Mouse (Mus musculus) ovary, postnatal 10 days (tissue): ENCODE results near the gene Pde9a.
A peak's percentile ranks its signal among the peaks of the same experiment; 100 is the strongest.
"Not testable (repeated sequence)": the region's sequence is repeated elsewhere in the genome, so short reads cannot be mapped to it uniquely, and the experiment has no call there.

Experiments used
- DNase-seq: peaks from one replicate; pipeline ENCODE4 v3.0.0; 2022; ENCODE audit warnings: low spot score

The Pde9a gene

DNA sequence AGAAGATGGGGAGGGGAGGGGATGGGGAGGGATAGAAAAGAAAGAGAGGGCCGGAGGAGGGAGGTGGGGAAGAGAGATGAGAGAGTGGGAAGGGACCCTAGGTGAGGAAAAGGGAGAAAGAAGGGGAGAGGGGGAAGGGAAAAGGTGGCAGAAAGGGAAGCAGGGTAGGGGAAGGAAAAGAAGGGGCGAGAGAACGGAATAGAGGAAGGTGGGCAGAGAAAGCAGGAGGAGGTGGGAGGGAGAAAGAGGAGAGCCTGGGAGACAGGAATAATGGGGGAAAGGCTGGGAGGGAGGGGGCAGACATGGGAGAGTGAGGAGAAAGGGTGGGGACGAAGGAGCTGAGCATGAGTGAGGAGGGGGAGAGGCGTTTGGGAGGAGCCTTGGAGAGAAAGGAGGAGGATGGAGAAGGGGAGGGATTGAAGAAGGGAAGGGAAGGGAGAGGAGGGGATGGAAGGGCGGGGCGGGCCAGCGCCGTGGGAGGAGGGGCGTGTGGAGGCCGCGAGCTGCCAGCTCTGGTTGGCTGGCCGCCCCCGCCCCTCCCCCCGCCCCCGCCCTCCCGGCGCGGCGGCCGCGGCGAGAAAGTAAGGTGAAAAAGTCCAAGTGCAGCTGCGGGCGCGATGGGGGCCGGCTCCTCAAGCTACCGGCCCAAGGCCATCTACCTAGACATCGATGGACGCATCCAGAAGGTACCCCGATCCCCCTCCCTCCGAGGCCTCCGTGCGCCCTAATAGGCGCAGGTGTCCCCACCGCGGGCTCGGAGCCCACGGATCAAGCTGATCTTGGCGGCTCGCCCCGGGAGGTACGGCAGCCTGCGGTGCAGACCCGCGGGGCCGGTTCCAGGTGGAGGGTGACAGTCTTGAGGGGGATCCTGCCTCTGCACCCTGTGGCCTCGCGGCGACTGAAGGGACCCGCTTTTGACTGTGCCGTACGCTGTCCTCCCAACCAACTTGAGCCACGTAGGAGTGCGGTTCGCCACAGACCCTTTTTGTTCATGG lies at the start of gene Pde9a:
Gene Pde9a (plus strand): TSS at position 540 of the 995 bp plus-strand sequence.
- peak; percentile 14 for DNase-seq

DNA sequence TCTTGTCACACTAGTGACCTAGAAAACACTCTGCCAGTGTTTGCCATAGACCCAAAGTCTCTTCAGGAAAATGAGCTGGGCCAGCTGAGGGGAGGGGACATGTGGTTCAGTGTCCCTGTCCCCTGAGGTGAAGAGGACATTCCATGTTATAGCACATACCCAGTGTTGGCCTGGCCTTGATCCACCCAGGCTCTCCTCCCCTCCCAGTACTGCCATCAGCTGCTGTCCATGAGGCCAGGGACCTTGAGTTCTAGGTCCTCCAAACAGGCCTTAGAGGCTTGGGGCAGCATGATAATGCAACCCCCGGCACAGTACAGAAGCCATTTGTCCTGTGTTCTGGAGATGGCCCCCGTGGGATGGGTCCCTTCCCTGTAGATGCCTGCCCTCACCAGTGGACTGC lies 46.2 kb upstream of the Pde9a start:
- DNase-seq, result no peak

DNA sequence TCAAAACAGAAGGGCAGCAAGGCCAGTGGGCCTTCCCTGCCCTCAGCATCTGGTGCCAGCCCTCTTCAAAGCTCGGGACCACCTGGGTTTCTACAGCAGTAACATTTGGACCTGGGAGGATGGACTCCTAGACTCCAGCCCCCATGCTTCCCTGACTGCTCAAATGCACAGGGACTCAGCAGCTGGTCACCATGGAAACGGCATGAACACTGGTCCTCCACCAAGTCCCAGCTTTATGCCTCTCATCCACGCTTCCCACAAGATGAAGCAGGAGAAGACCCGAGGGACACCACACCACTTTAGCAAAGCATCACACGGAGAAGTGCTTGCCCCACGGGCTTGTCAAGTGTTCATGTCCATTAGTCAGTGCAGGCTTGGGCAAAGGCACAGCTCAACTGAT lies 43.8 kb upstream of the Pde9a start:
- no peak for DNase-seq

GRCm38 (mm10) chr17:31344172-31344801 lies 41.7 kb upstream of the Pde9a start:
- DNase-seq, result peak; percentile 40

GRCm38 (mm10) chr17:31344816-31345215 lies 41.2 kb upstream of the Pde9a start:
- no peak for DNase-seq

DNA sequence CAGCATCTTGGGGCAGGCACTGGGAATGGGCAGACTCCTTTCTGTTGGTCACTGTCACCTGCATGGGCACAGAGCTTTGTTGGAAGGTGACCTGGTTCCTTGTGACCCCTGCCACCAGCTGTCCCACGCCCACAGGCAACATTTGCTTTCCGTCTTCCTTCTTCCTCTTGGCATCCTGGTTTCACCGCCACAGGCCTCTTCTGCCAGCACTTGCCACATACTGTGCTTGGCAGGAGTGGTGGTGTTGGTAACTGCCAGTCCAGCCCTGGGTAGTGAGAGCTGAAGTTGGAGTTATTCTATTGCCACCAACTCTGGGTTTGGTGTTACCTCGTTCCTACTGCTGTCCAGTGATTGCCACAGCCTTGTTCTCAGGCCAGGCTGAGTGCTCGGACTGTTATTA lies 37.9 kb upstream of the Pde9a start:
- no peak for DNase-seq

GRCm38 (mm10) chr17:31349388-31349787 lies 36.6 kb upstream of the Pde9a start:
- DNase-seq, result no peak

DNA sequence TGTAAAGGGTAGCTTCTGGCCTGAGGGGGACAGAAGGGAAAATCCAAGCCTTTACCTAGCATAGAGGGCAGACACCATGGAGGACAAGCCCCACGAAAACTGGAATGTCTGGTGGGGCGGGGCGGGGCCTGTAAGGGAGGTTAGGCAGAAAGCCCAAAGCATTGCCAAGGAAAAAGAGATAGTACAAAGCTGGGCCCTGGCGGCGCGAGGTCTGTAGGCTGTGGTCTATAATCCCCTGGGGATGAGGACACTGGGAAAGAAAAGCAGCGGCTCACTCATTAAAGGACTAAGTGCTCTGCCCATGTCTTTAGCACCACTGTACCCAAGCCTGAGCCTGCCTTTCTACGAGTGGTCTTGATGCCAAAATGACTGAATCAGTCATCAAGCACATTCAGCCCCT lies 34.0 kb upstream of the Pde9a start:
- no peak for DNase-seq

DNA sequence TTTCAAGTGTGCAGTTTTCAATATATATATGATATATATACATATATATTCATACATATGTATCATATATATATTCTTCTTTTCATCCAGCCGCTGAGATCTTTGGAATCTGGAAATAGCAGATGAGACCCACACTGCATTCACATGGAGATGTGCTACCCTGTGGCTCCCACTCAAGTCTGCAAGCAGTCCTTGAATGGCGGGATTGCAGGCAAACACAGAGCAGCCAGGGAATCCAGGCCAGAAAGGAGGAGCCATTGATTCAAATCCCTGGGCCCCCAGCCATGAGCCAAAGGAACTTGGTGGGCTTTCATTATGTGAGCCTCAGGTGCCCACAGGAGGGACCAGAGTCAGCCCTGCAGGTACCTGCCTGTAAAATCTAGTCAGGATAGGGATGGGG lies 32.8 kb upstream of the Pde9a start:
- DNase-seq, result no peak

- DNase-seq, result not testable (repeated sequence)
These were observed 31.3 kb upstream of the Pde9a start for GRCm38 (mm10) chr17:31354684-31355083.

- no peak for DNase-seq
These were observed 30.1 kb upstream of the Pde9a start for GRCm38 (mm10) chr17:31355792-31356502.

GRCm38 (mm10) chr17:31360582-31360981 lies 25.4 kb upstream of the Pde9a start:
- DNase-seq, result no peak

DNA sequence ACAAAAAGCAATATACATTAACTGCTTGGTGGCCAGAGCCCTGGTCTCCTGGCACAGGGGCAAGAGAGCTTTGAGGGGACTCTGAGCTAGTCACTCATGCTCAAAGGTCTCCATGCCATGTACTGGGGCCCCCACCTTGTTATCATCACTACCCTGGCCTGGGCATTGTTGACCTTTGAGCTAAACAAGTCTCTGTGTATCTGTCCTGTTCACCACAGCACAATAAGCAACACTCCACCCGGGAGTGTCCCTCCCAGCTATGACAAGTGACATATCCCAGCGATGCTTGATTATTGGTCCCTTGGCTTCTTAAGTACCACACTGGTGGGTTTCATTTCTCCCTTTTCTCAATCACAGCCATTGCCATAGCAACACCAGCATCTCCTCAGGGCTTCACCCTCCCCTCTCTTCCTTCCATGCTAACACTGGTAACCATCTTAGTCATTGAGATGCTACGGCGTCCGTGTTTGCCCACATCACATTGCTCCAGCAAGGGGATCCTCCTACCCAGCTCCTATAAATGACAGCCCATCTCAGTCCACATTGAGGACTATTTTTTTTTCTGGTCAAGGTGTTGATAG lies 20.3 kb upstream of the Pde9a start:
- DNase-seq, result no peak

DNA sequence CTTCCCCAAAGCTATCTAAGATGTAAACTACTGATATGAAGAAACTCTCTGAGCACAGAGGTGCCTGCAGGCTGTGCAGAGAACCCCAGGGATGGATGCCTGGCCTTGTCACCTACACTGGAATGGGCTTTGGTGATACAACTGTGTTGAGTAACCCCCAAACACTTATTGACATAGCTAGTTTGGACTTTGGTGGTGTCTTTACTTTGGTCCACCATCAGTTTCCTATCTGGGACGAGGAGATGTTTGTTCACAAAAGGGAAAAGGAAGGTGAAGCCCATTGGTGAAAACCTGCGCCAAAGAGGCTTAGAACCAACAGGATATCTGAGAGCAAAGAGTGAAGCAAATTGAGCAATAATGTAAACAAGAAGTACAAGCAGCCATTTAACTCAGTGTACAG lies 15.8 kb upstream of the Pde9a start:
- DNase-seq, result no peak

GRCm38 (mm10) chr17:31370931-31371330 lies 15.1 kb upstream of the Pde9a start:
- DNase-seq, result no peak

- DNase-seq, result peak; percentile 31
These were observed 8.0 kb upstream of the Pde9a start for GRCm38 (mm10) chr17:31377961-31378360.

- no peak for DNase-seq
These were observed 7.6 kb upstream of the Pde9a start for GRCm38 (mm10) chr17:31378361-31378761.

DNA sequence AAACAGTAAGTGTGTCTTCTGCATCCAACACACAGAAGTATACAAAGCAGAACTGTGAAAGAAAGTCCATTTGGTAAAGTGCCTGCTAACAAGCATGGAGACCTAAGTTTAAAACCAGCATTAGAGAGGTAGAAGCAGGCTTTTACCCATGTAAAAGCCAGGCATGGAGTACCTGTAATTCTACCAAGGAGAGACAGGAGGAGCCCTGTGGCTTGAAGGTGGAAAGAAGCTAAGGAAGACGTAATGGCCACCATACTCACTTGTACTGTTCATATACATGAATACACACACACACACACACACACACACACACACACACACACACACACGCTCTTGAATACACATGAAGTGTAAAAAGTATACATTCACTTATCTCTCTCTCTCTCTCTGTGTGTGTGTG lies 6.9 kb upstream of the Pde9a start:
- DNase-seq, result no peak

- no peak for DNase-seq
These were observed 6.1 kb upstream of the Pde9a start for GRCm38 (mm10) chr17:31379863-31380262.

DNA sequence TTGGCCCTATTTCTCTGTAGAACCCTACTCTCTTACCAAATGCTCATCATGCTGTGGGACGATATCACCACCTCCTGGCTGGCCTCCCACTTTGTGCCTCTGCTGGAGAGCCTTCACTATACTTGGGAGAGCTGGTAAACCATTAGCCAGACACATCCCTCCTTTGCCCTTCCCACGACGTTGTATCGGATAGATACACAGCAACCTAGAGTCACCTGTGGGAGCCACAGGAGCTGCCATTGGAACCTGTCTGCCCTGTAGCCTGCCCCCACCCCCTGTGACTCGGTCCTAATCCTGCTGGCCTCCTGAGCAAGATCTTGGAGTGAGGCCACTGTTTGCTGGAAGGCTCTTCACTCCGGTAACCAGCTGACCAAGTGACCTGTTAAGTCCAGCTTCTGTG lies 2.7 kb upstream of the Pde9a start:
- DNase-seq, result no peak

- DNase-seq, result no peak
These were observed 912 bp upstream of the Pde9a start for GRCm38 (mm10) chr17:31384968-31385627.

GRCm38 (mm10) chr17:31386766-31387275 lies 811 bp downstream of the Pde9a start:
- DNase-seq, result no peak
